Mouse (Mus musculus) kidney, adult 2 months (tissue): ENCODE measurements at regions not wholly inside any gene's neighbourhood (a gene's known extent, or its start where the extent isn't known, plus 50 kb on each side); places are given as distances from the start of the nearest gene placed in this dataset.

ENCODE experiments used
- CTCF ChIP-seq: fragments of 200-500 bp; conservative IDR thresholded peaks from 2 replicates; pipeline ENCODE4 v1.5.1; 2011; ENCODE audit warnings: low read depth, mild to moderate bottlenecking, control low read depth, low read length, moderate library complexity, mixed read lengths; ENCODE audit not compliant: insufficient read depth, insufficient read length
- POLR2A ChIP-seq: fragments of 200-500 bp; IDR thresholded peaks from one replicate; pipeline ENCODE4 v1.6.1; 2011; ENCODE audit warnings: low read depth, low read length, control low read depth

DNA sequence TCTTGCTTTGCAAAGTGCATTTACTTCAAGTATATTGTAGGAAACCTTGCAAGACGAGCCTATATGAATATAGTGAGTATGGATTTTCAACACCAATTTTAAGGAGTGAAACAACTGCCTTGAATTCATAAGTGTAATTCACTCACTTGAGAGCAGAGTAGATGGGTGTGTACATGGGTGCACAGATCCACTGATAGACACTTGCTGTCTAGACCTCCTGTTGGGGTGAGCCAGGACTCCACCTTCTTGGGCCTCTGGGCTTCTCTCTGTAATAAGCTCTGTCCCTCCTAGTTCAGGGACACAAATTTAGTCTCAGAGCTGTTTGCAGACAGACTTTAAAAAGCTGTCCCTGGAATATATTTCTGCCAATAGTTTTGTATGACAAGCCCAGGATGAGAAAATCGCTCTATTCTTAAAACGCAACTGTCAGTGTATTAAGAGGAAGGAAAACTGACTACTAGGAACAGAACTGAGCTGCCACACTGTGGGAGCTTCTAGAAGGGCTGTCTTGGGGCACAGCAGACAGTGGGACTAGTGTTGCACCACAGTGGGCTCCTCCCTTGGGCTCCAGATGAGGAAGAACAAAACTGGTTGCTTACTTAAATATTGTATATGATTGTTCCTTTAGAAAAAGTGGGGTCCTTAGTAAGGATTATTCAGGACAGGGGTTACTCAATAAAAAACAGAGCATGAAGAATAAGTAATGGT lies 395.7 kb upstream of the Id2 start:
- TF ChIP-seq POLR2A: no peak
- no peak for TF ChIP-seq CTCF
